Mouse (Mus musculus) olfactory bulb, adult 2 months (tissue): Measurements from ENCODE around the gene Abcc4. TPM values are rescaled to one million over a fixed set of nuclear protein-coding genes. Genes with fewer than 3 reads are reported as not detected.

Experiments used
- H3K27ac ChIP-seq: fragments of 200-500 bp; 2 replicates; pipeline ENCODE4 v1.5.1; 2012; ENCODE audit warnings: low read depth, low read length; ENCODE audit not compliant: insufficient read depth
- H3K4me1 ChIP-seq: fragments of 200-500 bp; 2 replicates; pipeline ENCODE4 v1.6.1; 2012; ENCODE audit warnings: low read length; ENCODE audit not compliant: control insufficient read depth, insufficient read depth
- H3K4me3 ChIP-seq: fragments of 200-500 bp; 2 replicates; pipeline ENCODE4 v1.5.1; 2012; ENCODE audit warnings: mild to moderate bottlenecking, low read depth, low read length, moderate library complexity; ENCODE audit not compliant: insufficient read depth
- CTCF ChIP-seq: fragments of 200-500 bp; IDR thresholded peaks from 2 replicates; pipeline ENCODE4 v1.5.1; 2012; ENCODE audit warnings: low read depth, mild to moderate bottlenecking, low read length, moderate library complexity; ENCODE audit not compliant: insufficient read depth
- POLR2A ChIP-seq: fragments of 200-500 bp; IDR thresholded peaks from 2 replicates; pipeline ENCODE4 v1.6.1; 2012; ENCODE audit warnings: mild to moderate bottlenecking, low read depth, low read length, moderate library complexity; ENCODE audit not compliant: insufficient read depth
- WGBS: fragments of 180-500 bp; shearing (Covaris S2); methylation state at CpG from one replicate; pipeline ENCODE4 v1.1.7; 2018; 5-methylcytosine and 5-hydroxymethylcytosine counted together
- polyA plus RNA-seq: library from polyadenylated mRNA; stranded (reverse); fragments of >200 nt; gene quantifications from 2 replicates; pipeline ENCODE4 v1.2.4, GENCODE M21; 2012; ENCODE audit warnings: low replicate concordance; ENCODE audit not compliant: missing spikeins, insufficient read depth, insufficient read length

Gene Abcc4
- polyA plus RNA-seq, 1 experiment, result not detected

- Histone ChIP-seq H3K27ac (no peak overlapping the region), H3K4me3 (no peak overlapping the region), H3K4me1 (peaks cover 10% of the 10 kb centered on the region)
- TF ChIP-seq POLR2A (no peak), CTCF (no peak)
- 36% methylated on average over 8 of the region's 8 CpGs for WGBS
These were observed 7.8 kb upstream of the Abcc4 start for GRCm38 (mm10) chr14:118713869-118714268.

- Histone ChIP-seq H3K4me1 (peaks cover 10% of the 10 kb centered on the region), H3K27ac (no peak overlapping the region), H3K4me3 (peak overlapping the region; percentile 7; the same call in 1 of the 2 replicates)
- TF ChIP-seq POLR2A (no peak), CTCF (no peak)
- WGBS, result 10% methylated on average over 18 of the region's 18 CpGs
These were observed 7.4 kb upstream of the Abcc4 start for GRCm38 (mm10) chr14:118713408-118713807.

GRCm38 (mm10) chr14:118712889-118713288, 6.9 kb upstream of the Abcc4 start:
- no peak overlapping the region for H3K4me3 ChIP-seq
- TF ChIP-seq POLR2A, result no peak
- TF ChIP-seq CTCF, result no peak
- 82% methylated on average over 5 of the region's 5 CpGs for WGBS
- H3K27ac ChIP-seq, result no peak overlapping the region
- peaks cover 10% of the 10 kb centered on the region for H3K4me1 ChIP-seq

GRCm38 (mm10) chr14:118710945-118711344, 4.9 kb upstream of the Abcc4 start:
- H3K4me3 ChIP-seq, result no peak overlapping the region
- H3K4me1 ChIP-seq, result peaks cover 14% of the 10 kb centered on the region
- H3K27ac ChIP-seq, result no peak overlapping the region
- no peak for TF ChIP-seq POLR2A
- no peak for TF ChIP-seq CTCF

GRCm38 (mm10) chr14:118709736-118710135, 3.7 kb upstream of the Abcc4 start:
- 8% methylated on average over 11 of the region's 11 CpGs for WGBS
- Histone ChIP-seq H3K4me1 (peaks cover 14% of the 10 kb centered on the region), H3K27ac (peak overlapping the region; percentile 40; the same call in 1 of the 2 replicates), H3K4me3 (no peak overlapping the region)
- TF ChIP-seq POLR2A (no peak), CTCF (no peak)

GRCm38 (mm10) chr14:118708126-118708525, 2.1 kb upstream of the Abcc4 start:
- WGBS, result 94% methylated on average over 5 of the region's 5 CpGs
- H3K4me1 ChIP-seq, result peaks cover 7% of the 10 kb centered on the region
- H3K4me3 ChIP-seq, result no peak overlapping the region
- TF ChIP-seq POLR2A (no peak), CTCF (no peak)
- H3K27ac ChIP-seq, result no peak overlapping the region

- WGBS, result 95% methylated on average over 11 of the region's 11 CpGs
- Histone ChIP-seq H3K27ac (no peak overlapping the region), H3K4me1 (peaks cover 7% of the 10 kb centered on the region), H3K4me3 (no peak overlapping the region)
- TF ChIP-seq CTCF, result no peak
- no peak for TF ChIP-seq POLR2A
These were observed 943 bp upstream of the Abcc4 start for GRCm38 (mm10) chr14:118706962-118707361.

- H3K4me1 ChIP-seq, result peaks cover 7% of the 10 kb centered on the region
- peak overlapping the region; percentile 57 for H3K4me3 ChIP-seq
- 1% methylated on average over 10 of the region's 10 CpGs for WGBS
- H3K27ac ChIP-seq, result no peak overlapping the region
- no peak for TF ChIP-seq CTCF
- TF ChIP-seq POLR2A, result no peak
These were observed 583 bp downstream of the Abcc4 start for GRCm38 (mm10) chr14:118705465-118705807.

- no peak overlapping the region for H3K4me3 ChIP-seq
- WGBS, result 81% methylated on average over 9 of the region's 9 CpGs
- no peak overlapping the region for H3K27ac ChIP-seq
- H3K4me1 ChIP-seq, result peaks cover 4% of the 10 kb centered on the region
- TF ChIP-seq CTCF (no peak), POLR2A (no peak)
These were observed 2.7 kb downstream of the Abcc4 start for GRCm38 (mm10) chr14:118703363-118703762.
